Mouse (Mus musculus) thymus, adult 2 months (tissue): Measurements from ENCODE around the gene Ascc2.

Experiments used
- CTCF ChIP-seq: fragments of 200-500 bp; IDR thresholded peaks from 2 replicates; pipeline ENCODE4 v1.5.1; 2012; ENCODE audit warnings: mild to moderate bottlenecking, control low read depth, low read length, moderate library complexity, borderline replicate concordance; ENCODE audit not compliant: control insufficient read depth, poor library complexity, insufficient read depth; ENCODE audit errors: extremely low read depth
- POLR2A ChIP-seq: fragments of 200-500 bp; IDR thresholded peaks from 2 replicates; pipeline ENCODE4 v1.6.1; 2012; ENCODE audit warnings: mild to moderate bottlenecking, low read length, control low read depth, moderate library complexity; ENCODE audit not compliant: control insufficient read depth, poor library complexity, insufficient read depth; ENCODE audit errors: extremely low read depth

- no peak for TF ChIP-seq CTCF
- no peak for TF ChIP-seq POLR2A
Observed at GRCm38 (mm10) chr11:4690353-4690752, 52.8 kb downstream of the Ascc2 start.
